Mouse (Mus musculus): ENCODE measurements around the gene Ptgfr. TPM values are rescaled to one million over a fixed set of nuclear protein-coding genes. Genes with fewer than 3 reads are reported as not detected.

Gene Ptgfr
- polyA plus RNA-seq, 1 experiment = 0.14 TPM

DNA sequence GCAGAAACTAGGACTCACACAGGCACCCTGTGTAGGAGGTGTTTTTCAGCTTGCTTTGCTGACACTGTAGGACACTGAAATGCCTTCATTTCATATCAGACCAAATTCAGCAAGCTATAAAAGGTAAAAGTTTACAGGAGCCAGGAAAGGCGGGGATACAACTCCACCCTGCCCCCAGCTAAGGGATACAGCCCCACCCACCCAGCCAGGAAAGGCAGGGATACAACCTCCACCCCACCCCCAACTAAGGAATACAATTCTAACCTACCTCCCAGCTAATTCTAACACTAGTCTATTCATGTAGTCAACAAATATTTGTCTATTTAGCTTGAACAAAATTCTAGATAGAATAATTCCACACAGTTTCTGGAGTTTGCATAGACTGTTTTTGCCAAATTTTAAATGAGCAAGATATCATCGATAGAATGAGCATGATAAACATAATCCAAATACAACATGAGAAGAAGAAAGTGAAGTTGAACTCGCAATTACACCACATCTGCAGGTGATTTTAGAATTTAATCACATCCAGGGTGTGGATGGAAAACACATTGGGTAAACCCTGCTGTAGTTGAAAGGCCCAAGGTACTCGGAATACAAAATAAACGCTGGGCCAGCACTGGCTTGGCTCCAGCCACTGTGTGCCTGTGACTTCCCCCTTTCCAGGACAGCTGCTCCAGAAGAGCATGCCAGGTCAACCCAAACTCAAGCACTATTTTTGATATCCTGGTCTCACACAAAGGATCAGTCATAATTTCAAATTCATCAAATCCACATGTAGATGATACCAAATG, 7.1 kb upstream of the Ptgfr start:
- 51% methylated on average over 5 of the region's 5 CpGs for WGBS
- TF ChIP-seq POLR2A (IDR thresholded peaks at IDR 0.05; ENCODE audit: low read depth, low read length) = no peak
- TF ChIP-seq CTCF (IDR thresholded peaks at IDR 0.05; ENCODE audit: extremely low read depth, insufficient read length, insufficient replicate concordance, low read depth, low read length) = no peak
- H3K27me3 ChIP-seq (ENCODE audit: control insufficient read depth, insufficient read depth, low read length) = no peaks in the 10 kb centered on the region

DNA sequence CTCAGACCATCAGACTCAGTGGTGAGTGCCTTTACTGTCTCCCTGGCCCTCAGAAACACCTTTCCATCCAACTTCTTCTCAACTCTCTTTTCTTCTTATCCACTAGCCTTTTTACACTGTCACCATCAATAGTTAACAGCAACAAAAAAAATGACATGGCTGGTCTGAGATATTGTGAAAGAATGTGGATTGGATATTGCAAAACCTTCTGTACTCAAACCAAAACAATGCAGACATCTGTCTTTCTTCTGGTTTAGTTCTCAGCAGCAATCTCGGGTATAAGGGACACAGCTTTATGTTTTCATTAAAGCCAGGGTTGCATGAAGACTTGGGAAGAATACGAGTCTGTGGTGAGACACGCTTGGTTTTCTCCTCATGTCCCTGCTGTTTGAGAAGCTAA, 3.3 kb upstream of the Ptgfr start:
- Histone ChIP-seq H3K36me3 (ENCODE audit: control insufficient read depth, insufficient read depth, low read length) (no peaks in the 10 kb centered on the region), H3K27me3 (ENCODE audit: control insufficient read depth, insufficient read depth, low read length) (no peaks in the 10 kb centered on the region; the same call in 1 of the 2 replicates), H3K27ac (ENCODE audit: insufficient read depth, low read depth, low read length) (no peak overlapping the region), H3K4me1 (ENCODE audit: control insufficient read depth, insufficient read depth, insufficient read length, low read length) (no peaks in the 10 kb centered on the region), H3K4me3 (ENCODE audit: low read depth, low read length) (no peak overlapping the region)
- no peak for TF ChIP-seq POLR2A (IDR thresholded peaks at IDR 0.05; ENCODE audit: low read depth, low read length)
- TF ChIP-seq CTCF (IDR thresholded peaks at IDR 0.05; ENCODE audit: extremely low read depth, insufficient read length, insufficient replicate concordance, low read depth, low read length) = no peak
- WGBS = 79% methylated on average over 3 of the region's 3 CpGs

More for the DNA sequence above, 7.1 kb upstream of the Ptgfr start:
- Histone ChIP-seq H3K27ac (ENCODE audit: insufficient read depth, low read depth, low read length) (no peak overlapping the region), H3K4me3 (ENCODE audit: low read depth, low read length) (no peak overlapping the region), H3K4me1 (ENCODE audit: control insufficient read depth, insufficient read depth, insufficient read length, low read length) (no peaks in the 10 kb centered on the region), H3K36me3 (ENCODE audit: control insufficient read depth, insufficient read depth, low read length) (no peaks in the 10 kb centered on the region)

DNA sequence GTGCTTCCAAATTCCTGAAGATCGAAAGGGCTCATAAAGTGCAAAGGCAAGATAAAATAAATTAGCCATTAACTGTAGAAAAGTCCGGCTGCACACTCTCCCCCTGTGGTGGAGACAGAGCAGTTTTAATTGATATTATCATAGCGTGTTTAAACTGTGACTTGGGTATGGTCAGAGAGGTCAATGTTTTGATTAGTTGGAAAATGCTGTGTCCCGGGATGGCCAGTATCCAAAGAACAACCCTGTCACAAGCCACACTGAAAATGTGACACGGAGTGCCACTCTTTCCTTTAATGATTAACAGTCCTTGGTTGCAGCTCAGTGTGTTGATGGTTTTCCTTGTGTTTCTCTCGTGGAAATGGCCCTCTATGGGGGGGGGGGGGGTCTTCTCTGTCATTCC, 942 bp upstream of the Ptgfr start:
- no peak overlapping the region for H3K4me3 ChIP-seq (ENCODE audit: low read depth, low read length)
- H3K27me3 ChIP-seq (ENCODE audit: control insufficient read depth, insufficient read depth, low read length) = no peaks in the 10 kb centered on the region; the same call in 1 of the 2 replicates
- H3K4me1 ChIP-seq (ENCODE audit: control insufficient read depth, insufficient read depth, insufficient read length, low read length) = no peaks in the 10 kb centered on the region
- TF ChIP-seq CTCF (IDR thresholded peaks at IDR 0.05; ENCODE audit: extremely low read depth, insufficient read length, insufficient replicate concordance, low read depth, low read length) (no peak), POLR2A (IDR thresholded peaks at IDR 0.05; ENCODE audit: low read depth, low read length) (no peak)
- H3K27ac ChIP-seq (ENCODE audit: insufficient read depth, low read depth, low read length) = no peak overlapping the region
- no peaks in the 10 kb centered on the region for H3K36me3 ChIP-seq (ENCODE audit: control insufficient read depth, insufficient read depth, low read length)
- WGBS = 22% methylated on average over 6 of the region's 6 CpGs

DNA sequence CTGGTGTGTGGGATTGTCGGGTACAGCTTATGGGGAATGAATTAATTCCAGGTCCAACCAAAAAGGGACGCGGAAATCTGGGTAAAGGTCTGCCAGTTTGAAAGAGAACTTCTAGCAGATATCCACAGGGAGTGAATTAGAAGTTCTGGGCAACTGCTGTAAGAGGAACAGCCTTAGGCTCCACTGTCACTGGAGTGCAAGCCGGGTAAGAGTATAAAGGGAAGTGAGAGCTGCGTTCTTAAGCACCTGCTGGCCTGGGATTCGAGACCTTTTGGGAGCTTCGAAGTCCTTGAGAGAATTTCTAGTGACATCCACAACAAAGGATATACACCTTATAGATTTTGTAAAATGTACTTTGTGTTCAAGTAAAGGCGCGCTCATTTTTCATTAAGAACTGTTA, 319 bp upstream of the Ptgfr start:
- 47% methylated on average over 9 of the region's 9 CpGs for WGBS
- no peaks in the 10 kb centered on the region; the same call in 1 of the 2 replicates for H3K27me3 ChIP-seq (ENCODE audit: control insufficient read depth, insufficient read depth, low read length)
- no peaks in the 10 kb centered on the region for H3K4me1 ChIP-seq (ENCODE audit: control insufficient read depth, insufficient read depth, insufficient read length, low read length)
- H3K4me3 ChIP-seq (ENCODE audit: low read depth, low read length) = no peak overlapping the region
- H3K36me3 ChIP-seq (ENCODE audit: control insufficient read depth, insufficient read depth, low read length) = no peaks in the 10 kb centered on the region
- TF ChIP-seq POLR2A (IDR thresholded peaks at IDR 0.05; ENCODE audit: low read depth, low read length) (no peak), CTCF (IDR thresholded peaks at IDR 0.05; ENCODE audit: extremely low read depth, insufficient read length, insufficient replicate concordance, low read depth, low read length) (no peak)
- no peak overlapping the region for H3K27ac ChIP-seq (ENCODE audit: insufficient read depth, low read depth, low read length)

DNA sequence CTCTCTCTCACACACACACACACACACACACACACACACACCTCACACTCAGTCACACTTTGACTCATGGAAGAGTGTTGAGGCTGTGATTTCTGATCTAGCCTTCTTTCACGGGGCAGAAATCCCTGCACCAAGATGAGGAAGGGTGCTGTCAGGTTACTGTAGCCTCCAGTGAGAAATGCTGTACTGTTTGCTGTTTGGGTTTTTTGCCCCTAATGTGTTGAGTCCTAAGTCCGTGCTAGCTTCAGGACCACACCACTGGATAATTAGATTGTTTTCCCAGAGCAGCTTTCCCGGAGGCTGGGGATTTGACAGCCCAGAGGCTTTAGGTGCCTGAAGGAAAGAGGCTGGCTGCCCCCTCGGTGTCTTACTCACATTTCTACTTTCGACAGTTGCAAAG, 979 bp downstream of the Ptgfr start:
- no peak for TF ChIP-seq POLR2A (IDR thresholded peaks at IDR 0.05; ENCODE audit: low read depth, low read length)
- TF ChIP-seq CTCF (IDR thresholded peaks at IDR 0.05; ENCODE audit: extremely low read depth, insufficient read length, insufficient replicate concordance, low read depth, low read length) = no peak
- 9% methylated on average over 5 of the region's 5 CpGs for WGBS
- Histone ChIP-seq H3K36me3 (ENCODE audit: control insufficient read depth, insufficient read depth, low read length) (no peaks in the 10 kb centered on the region), H3K4me1 (ENCODE audit: control insufficient read depth, insufficient read depth, insufficient read length, low read length) (no peaks in the 10 kb centered on the region), H3K27me3 (ENCODE audit: control insufficient read depth, insufficient read depth, low read length) (no peaks in the 10 kb centered on the region; the same call in 1 of the 2 replicates), H3K4me3 (ENCODE audit: low read depth, low read length) (no peak overlapping the region), H3K27ac (ENCODE audit: insufficient read depth, low read depth, low read length) (no peak overlapping the region)

DNA sequence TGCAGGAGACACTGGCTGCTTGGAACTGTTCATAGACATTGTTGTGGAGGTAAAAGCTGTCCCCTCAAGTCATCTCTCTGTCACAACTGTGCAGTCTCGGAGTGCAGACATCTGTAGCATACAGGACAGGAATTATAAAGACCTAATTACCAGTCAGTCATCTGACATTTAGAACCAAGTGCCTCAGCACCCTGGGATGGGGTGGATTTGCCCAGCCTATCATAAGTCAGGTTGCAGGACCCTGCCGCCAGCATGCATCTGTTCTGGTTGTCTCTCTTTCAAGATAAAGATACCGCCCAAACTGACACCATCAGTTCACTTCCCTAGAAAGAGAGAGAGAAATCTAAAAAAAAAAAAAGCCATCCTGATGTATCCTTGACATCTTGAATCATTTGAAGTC, 1.6 kb downstream of the Ptgfr start:
- no peak overlapping the region for H3K4me3 ChIP-seq (ENCODE audit: low read depth, low read length)
- 74% methylated on average over 3 of the region's 3 CpGs for WGBS
- no peak overlapping the region for H3K27ac ChIP-seq (ENCODE audit: insufficient read depth, low read depth, low read length)
- H3K36me3 ChIP-seq (ENCODE audit: control insufficient read depth, insufficient read depth, low read length) = no peaks in the 10 kb centered on the region
- no peaks in the 10 kb centered on the region; the same call in 1 of the 2 replicates for H3K27me3 ChIP-seq (ENCODE audit: control insufficient read depth, insufficient read depth, low read length)
- no peaks in the 10 kb centered on the region for H3K4me1 ChIP-seq (ENCODE audit: control insufficient read depth, insufficient read depth, insufficient read length, low read length)
- TF ChIP-seq POLR2A (IDR thresholded peaks at IDR 0.05; ENCODE audit: low read depth, low read length) = no peak
- TF ChIP-seq CTCF (IDR thresholded peaks at IDR 0.05; ENCODE audit: extremely low read depth, insufficient read length, insufficient replicate concordance, low read depth, low read length) = no peak

DNA sequence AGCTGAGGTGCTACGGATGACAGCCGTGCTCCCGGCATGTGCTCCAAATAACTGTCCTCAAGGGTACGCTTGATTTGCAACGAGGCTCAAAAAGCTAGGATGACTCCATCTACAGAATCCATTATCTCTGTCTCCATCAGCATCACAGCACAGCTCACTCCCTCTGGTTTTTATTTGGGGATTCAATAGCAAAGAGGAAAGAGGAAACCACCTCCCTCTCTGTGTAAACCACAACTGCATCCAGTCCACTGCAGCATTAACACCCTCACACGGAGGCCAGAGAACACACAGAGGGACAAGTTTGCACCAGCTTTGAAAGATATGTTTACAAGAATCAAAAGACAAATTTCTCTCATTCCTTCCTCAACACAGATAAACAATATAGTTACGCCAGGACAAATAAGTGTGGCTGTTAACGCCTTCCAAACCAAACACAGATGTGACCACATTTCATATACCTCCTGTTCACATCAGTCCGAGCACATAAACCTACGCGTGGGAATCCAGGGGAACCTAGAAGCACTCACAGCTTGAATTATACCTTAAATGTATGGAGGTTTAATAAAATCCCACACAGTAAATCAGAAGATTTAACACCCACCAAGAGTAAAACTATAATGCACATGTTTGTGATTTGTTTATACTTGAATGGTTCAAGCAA, 9.3 kb downstream of the Ptgfr start:
- Histone ChIP-seq H3K36me3 (ENCODE audit: control insufficient read depth, insufficient read depth, low read length) (no peaks in the 10 kb centered on the region), H3K27me3 (ENCODE audit: control insufficient read depth, insufficient read depth, low read length) (no peaks in the 10 kb centered on the region), H3K27ac (ENCODE audit: insufficient read depth, low read depth, low read length) (no peak overlapping the region), H3K4me1 (ENCODE audit: control insufficient read depth, insufficient read depth, insufficient read length, low read length) (no peaks in the 10 kb centered on the region), H3K4me3 (ENCODE audit: low read depth, low read length) (no peak overlapping the region)
- TF ChIP-seq CTCF (IDR thresholded peaks at IDR 0.05; ENCODE audit: extremely low read depth, insufficient read length, insufficient replicate concordance, low read depth, low read length) (no peak), POLR2A (IDR thresholded peaks at IDR 0.05; ENCODE audit: low read depth, low read length) (no peak)
- 76% methylated on average over 11 of the region's 11 CpGs for WGBS
